Mouse (Mus musculus): ENCODE measurements around the gene Fancd2.

The Fancd2 gene

GRCm38 (mm10) chr6:113522310-113522709, 9.2 kb upstream of the Fancd2 start:
- no peak for DNase-seq (ENCODE audit: low read depth, low spot score)

DNA sequence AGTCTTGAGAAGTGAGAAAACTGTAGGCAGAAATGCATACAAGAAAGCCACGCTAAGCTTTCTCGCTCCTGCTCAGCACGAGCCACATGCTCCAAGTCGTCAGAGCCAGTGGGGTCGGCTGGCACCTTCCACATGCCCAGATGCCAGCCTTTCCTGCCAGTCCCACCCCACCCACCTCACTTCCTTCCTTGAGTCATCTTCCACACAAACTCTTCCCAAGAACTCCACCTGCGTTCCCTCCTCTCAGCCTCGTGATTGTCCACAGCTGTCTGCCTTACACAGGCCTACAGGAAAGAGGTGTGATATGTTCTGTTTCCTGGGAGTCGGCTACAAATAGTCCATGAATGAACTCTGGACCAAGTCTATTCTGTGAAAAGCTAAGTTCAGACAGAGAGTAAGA, 8.1 kb upstream of the Fancd2 start:
- no peak for DNase-seq (ENCODE audit: low read depth, low spot score)

- no peak for DNase-seq (ENCODE audit: low read depth, low spot score)
Observed at GRCm38 (mm10) chr6:113531840-113532404, 440 bp downstream of the Fancd2 start.

GRCm38 (mm10) chr6:113534886-113535285, 3.4 kb downstream of the Fancd2 start:
- no peak for DNase-seq (ENCODE audit: low read depth, low spot score)

DNA sequence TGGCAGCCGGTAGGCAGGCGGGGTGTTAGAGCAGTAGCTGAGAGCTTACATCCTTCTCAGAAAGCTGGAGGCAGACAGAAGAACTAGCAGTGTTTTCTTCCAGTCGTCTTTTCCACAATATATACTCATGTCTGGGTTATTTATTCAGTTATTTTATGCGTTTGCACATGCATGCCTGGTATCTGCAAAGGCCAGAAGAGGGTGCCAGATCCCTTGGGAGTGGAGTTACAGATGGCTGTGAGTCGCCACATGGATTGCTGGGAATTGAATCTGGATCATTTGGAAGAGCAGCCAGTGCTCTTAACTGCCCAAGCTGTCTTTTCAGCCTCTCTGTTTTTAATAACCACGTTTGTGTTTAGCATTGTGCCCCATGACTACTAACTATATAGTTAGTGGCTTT, 10.1 kb downstream of the Fancd2 start:
- DNase-seq (ENCODE audit: low read depth, low spot score): no peak

DNA sequence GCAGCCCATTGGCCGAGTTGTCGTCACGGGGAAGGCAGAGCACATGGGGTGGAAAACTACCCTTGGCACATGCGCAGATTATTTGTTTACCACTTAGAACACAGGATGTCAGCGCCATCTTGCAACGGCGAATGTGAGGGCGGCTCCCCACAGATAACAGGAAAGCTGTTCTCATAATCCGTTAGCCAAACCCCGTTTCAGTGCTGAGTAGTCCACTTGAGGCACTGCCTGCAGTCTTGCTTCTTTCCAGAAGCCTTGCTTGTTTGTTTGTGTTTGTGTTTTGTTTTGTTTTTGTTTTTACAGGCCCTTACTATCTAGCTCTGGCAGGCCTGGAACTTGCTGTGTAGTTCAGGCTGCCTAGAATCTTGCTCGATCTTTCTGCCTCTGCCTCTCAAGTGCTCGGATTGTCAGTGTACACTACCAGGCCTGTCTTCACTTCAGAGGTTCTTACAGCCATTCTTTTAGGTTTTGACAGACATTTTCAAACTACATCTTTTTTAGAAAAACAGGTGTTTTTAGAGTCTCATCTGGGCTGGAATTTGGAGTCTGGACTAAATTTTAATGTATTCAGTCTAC, 12.5 kb downstream of the Fancd2 start:
- no peak for DNase-seq (ENCODE audit: low read depth, low spot score)

DNA sequence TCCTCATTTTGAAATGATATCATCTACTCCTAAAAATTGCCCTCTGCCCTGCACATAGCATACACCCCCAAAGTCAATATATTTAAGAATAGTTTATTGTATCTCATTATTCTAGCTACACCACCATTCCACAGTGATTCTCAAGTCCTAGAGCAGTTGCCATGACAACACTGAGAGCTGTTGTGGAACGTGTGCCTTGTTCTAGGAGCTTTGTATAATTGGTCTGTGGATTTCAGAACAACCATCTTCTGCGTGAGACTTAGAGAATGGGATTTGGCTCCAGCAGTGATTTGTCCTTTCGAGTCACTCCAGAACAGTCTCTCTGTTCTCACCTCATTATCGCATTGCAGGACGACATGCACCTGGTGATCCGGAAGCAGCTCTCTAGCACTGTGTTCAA, 28.3 kb downstream of the Fancd2 start:
- no peak for DNase-seq (ENCODE audit: low read depth, low spot score)

DNA sequence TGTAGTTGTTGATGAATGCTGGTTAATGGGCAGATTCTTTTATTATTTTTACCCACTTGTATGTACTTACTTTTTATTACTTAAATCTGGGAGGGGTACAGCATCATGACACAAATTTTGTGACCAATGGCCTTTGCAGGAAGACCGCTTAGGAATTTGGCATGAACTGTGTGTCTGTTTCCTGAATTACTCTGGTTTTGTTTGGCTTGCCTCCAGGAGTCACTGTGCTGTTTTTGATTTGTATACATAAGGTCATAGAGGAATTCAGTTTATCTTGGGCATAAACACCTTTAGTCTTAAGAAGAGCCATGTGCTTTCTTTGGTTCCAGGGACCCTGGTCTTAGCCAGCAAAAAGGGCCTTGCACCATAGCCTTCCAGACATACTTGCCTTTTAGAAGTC, 33.1 kb downstream of the Fancd2 start:
- DNase-seq (ENCODE audit: low read depth, low spot score): no peak

DNA sequence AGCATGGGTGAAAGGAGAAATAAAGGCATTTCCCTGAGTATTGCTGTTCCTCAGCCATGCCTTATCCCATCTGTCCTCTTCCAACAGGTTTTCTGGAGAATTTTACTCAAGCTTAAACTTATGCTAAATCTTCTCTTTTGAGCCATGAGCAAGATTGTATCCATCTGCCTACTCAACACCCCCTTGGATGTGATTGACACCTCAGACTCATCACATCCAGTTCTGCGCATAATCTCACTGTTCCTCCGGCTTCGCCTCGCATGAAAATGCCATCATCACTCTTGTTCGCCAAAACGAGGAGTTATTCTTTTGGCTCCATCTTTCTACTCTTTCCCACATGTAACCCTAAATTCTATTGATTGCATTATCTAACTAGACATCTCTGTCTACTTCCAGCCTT, 44.6 kb downstream of the Fancd2 start:
- DNase-seq (ENCODE audit: low read depth, low spot score): no peak

- peak; percentile 60 for DNase-seq (ENCODE audit: low read depth, low spot score)
Observed at GRCm38 (mm10) chr6:113579306-113579705, 47.8 kb downstream of the Fancd2 start.

DNA sequence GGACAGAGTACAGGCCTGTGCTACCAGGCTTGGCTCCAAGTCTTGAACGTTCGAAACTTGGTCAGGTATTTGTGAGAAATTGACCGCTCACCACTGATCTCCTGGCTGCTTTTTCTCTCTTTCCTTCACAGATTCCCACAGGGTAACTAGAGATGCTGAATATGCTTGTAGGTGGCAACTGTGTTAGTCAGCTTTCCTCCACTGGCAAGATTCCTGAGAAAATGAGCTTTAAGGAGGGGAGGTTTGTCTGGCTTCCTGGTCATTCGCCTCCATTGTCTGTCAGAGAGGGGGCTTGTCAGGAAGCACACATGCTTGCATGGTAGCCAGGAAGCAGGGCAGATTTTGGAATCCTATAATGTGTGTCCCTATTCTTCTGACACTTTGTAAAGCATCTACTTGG, 51.5 kb downstream of the Fancd2 start:
- DNase-seq (ENCODE audit: low read depth, low spot score): no peak

DNA sequence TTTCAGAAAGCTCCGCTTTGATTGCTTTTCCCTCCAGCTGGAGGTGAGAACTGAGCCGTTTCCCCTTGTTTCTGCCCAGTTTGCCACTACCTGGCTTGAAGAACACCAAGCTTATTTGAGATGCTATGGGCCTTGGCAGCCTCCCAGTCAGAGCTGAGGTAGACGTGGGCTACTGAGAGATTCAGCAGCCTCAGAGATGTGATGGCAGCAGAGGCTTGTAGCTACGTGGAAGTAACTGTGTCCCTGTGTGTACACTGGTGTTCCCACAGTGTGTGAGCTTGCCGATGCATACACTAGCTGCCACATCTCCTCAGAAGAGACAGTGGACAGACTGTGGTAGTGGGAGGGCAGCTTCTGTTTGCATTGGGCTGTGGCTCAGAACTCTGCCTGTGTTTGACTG, 53.6 kb downstream of the Fancd2 start:
- no peak for DNase-seq (ENCODE audit: low read depth, low spot score)

DNA sequence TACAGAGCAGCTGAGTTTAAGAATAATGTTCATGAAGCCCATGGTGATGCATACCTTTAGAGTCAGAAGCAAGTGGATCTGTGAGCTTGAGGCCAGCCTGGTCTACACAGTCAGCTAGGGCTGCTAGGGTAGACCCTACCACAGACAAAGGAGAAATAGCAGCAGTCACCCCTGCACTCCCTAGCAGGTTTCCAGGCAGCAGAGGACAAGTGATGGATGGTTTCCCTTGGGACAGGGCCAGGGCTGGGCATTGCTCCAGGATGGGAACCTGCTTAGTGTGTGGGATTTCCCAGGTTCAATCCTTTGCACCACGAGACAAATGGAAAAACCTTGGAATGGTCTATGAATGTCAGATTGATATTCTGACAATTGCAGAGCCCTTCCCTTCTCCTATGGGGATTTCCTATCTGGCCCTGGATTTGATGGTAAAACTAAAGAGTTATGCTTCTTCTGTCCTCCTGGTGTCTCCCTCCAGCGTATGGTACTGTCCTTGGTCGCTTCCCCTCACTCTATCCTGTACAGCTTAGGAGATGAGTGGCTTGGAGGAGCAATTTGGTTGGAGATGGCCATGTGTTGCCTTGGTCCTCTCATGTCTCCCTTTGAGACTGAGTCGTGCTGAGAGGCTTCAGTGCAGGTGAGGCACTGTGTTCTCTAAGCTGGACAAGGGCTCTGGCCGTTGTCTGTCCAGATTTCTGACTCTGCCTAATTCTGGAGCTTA, 55.1 kb downstream of the Fancd2 start:
- DNase-seq (ENCODE audit: low read depth, low spot score): no peak

- DNase-seq (ENCODE audit: low read depth, low spot score): no peak
Observed at GRCm38 (mm10) chr6:113592637-113593036, 61.2 kb downstream of the Fancd2 start.

GRCm38 (mm10) chr6:113597945-113598344, 66.5 kb downstream of the Fancd2 start:
- no peak for DNase-seq (ENCODE audit: low read depth, low spot score)

DNA sequence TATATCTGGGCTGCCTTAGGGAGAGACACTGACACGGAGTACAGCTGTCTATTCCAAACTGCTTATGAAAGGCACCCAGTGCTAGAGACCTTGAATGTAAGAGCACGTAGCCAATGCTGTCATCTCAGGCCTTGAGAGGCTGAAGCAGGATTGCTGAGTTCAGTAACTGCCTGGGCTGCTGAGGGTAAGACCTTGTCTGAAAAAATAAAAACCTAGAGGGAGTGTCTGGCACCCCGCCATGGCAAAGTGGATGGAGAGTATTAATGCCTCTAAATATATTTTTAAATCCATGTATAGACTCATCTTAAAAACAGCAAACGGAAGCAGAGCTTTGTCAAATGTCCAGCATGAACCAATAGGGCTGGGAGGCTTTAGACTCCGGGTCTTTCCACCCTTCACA, 68.4 kb downstream of the Fancd2 start:
- no peak for DNase-seq (ENCODE audit: low read depth, low spot score)

DNA sequence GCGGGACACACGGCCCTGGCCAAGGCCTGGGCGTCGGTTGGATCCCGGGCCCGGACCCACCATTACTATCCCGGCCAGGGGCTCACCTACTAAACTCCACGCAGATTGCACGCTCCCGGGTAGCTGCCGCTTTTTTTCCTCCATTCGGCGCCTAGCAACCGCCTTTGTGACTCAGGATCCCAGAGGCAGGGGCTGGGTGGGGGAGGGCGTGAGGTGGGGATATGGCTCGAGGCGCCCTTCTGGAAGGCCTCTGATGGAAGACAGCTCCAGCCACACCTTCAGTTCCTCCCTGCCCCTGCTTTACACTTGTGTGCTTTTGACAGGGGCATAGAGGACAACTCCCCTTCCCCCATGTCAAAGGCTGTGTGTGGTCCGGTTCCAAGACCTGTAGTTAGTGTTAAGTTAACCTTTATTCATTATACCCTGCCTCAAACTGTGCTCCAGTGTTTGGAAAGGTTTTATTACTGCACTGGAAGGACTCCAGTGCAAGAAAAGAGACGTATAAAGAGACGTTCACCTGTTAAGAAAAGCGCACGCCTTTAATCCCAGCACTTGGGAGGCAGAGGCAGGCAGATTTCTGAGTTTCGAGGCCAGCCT, 69.2 kb downstream of the Fancd2 start, which contains the start of gene Fancd2os:
TSS of gene Fancd2os (minus strand) at position 173 of the 597 bp plus-strand sequence.
- DNase-seq (ENCODE audit: low read depth, low spot score): no peak

- DNase-seq (ENCODE audit: low read depth, low spot score): no peak
Observed at GRCm38 (mm10) chr6:113602821-113603220, 71.3 kb downstream of the Fancd2 start.

GRCm38 (mm10) chr6:113603993-113604392, 72.5 kb downstream of the Fancd2 start:
- DNase-seq (ENCODE audit: low read depth, low spot score): no peak

- DNase-seq (ENCODE audit: low read depth, low spot score): peak; percentile 80
Observed at GRCm38 (mm10) chr6:113604432-113605223, 73.1 kb downstream of the Fancd2 start, which contains the start of gene Brk1. TSS of gene Brk1 (plus strand) at chr6:113604772.

DNA sequence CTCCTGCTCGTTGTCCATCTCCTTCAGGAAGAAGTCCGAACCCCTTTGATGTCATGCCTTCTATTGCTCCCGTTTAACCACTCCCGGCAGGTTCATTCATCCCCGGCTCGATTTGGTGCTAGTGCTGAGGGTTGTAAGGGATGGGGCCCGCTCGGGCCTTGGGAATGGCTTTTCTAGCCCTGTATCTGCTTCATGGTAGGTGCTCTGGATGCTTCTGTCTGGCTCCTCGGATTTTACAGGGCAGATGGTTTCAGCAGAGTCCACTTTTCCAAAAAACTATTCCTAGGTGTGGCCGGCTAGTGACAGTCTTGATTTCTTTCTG, 73.7 kb downstream of the Fancd2 start:
- DNase-seq (ENCODE audit: low read depth, low spot score): no peak

GRCm38 (mm10) chr6:113608871-113609270, 77.4 kb downstream of the Fancd2 start:
- DNase-seq (ENCODE audit: low read depth, low spot score): no peak

Measured in retina, postnatal 7 days (tissue).